Comparison of ENCODE assay signal across 21 mouse cellular contexts in genomic region chr12:91085967-91086366, GRCm38 (mm10).
DNase-seq lines count a peak whose midpoint lies in the region; TF ChIP-seq lines count a peak whose summit lies in the region.
"Had no signal": no experiment of that assay in that cellular context is flagged by ENCODE, and none has a peak within 500 bp of the region (broad histone marks: within the 10 kb centered on the region; RNA-seq: fewer than 3 reads in every experiment).

No protein-coding gene starts in this region.

- TF ChIP-seq CTCF in layer of hippocampus, adult 2 months (conservative IDR thresholded peaks at IDR 0.05): no peak

- no peaks in the 10 kb centered on the region for H3K9me3 ChIP-seq in midbrain, embryonic 10.5 days (replicated peaks)
- H3K9me3 ChIP-seq: embryonic facial prominence, embryonic 13.5 days; heart, embryonic 12.5 days; kidney, embryonic 15.5 days; limb, embryonic 15.5 days; liver, embryonic 15.5 days; midbrain, embryonic 15.5 days; neural tube, embryonic 15.5 days had no signal

- no peak overlapping the region for H3K4me3 ChIP-seq in layer of hippocampus, adult 2 months
- H3K4me3 ChIP-seq in brown adipose tissue, adult 24 weeks (ENCODE audit: insufficient read depth, low read depth, low read length): no peak overlapping the region
- no peak overlapping the region for H3K4me3 ChIP-seq in midbrain, embryonic 10.5 days
- H3K4me3 ChIP-seq: embryonic facial prominence, embryonic 13.5 days; heart, embryonic 12.5 days; kidney, embryonic 15.5 days; limb, embryonic 15.5 days; liver, embryonic 15.5 days; midbrain, embryonic 15.5 days; neural tube, embryonic 15.5 days had no signal

- no peaks in the 10 kb centered on the region for H3K4me1 ChIP-seq in brown adipose tissue, adult 24 weeks (ENCODE audit: control insufficient read depth, insufficient read depth, insufficient read length, low read length)
- H3K4me1 ChIP-seq in midbrain, embryonic 10.5 days: no peaks in the 10 kb centered on the region
- H3K4me1 ChIP-seq: embryonic facial prominence, embryonic 13.5 days; kidney, embryonic 15.5 days; limb, embryonic 15.5 days; liver, embryonic 15.5 days; neural tube, embryonic 15.5 days had no signal

- H3K27ac ChIP-seq in layer of hippocampus, adult 2 months: no peak overlapping the region
- 0 out of 2 replicates have a peak overlapping the region, but pooled peaks have one; percentile 10 for H3K27ac ChIP-seq in brown adipose tissue, adult 24 weeks (replicated peaks; ENCODE audit: low read depth, low read length)
- no peak overlapping the region for H3K27ac ChIP-seq in midbrain, embryonic 10.5 days (replicated peaks)
- H3K27ac ChIP-seq: embryonic facial prominence, embryonic 13.5 days; hindbrain, embryonic 14.5 days; kidney, embryonic 15.5 days; limb, embryonic 15.5 days; liver, embryonic 15.5 days; midbrain, embryonic 15.5 days; neural tube, embryonic 15.5 days had no signal

- peak; percentile 9 to 13 for DNase-seq in layer of hippocampus, adult 2 months (ENCODE audit: low spot score in 2 of 2)
- no peak for DNase-seq in layer of hippocampus, postnatal 25 days (ENCODE audit: extremely low spot score in 1 of 2, low spot score in 1 of 2)
- peak; percentile 43 to 60 for DNase-seq in right cerebral cortex, postnatal 10 days (ENCODE audit: low spot score in 2 of 2)
- DNase-seq in right cerebral cortex, postnatal 14 days: no peak
- no peak for DNase-seq in midbrain, embryonic 10.5 days (ENCODE audit: low spot score)
- no peak for DNase-seq in spleen, postnatal 14 days (ENCODE audit: low spot score in 2 of 2)
- DNase-seq: cerebellum, adult 11 months; cerebellum, postnatal 14 days; heart, adult 11 months; heart, postnatal 14 days; kidney, postnatal 4 days; thymus, postnatal 25 days had no signal

- WGBS in midbrain, embryonic 10.5 days: 94% methylated on average over 9 of the region's 9 CpGs

- H3K27me3 ChIP-seq in midbrain, embryonic 10.5 days (ENCODE audit: low read depth, poor library complexity, severe bottlenecking): no peaks in the 10 kb centered on the region
- H3K27me3 ChIP-seq: embryonic facial prominence, embryonic 13.5 days; heart, embryonic 12.5 days; kidney, embryonic 15.5 days; limb, embryonic 15.5 days; liver, embryonic 15.5 days; midbrain, embryonic 15.5 days; neural tube, embryonic 15.5 days had no signal

- H3K36me3 ChIP-seq in midbrain, embryonic 10.5 days: no peaks in the 10 kb centered on the region
- H3K36me3 ChIP-seq: embryonic facial prominence, embryonic 13.5 days; heart, embryonic 12.5 days; kidney, embryonic 15.5 days; limb, embryonic 15.5 days; liver, embryonic 15.5 days; midbrain, embryonic 15.5 days; neural tube, embryonic 15.5 days had no signal

Comparison
In these comparisons a context has a peak if more than half of its experiments do, and no peak if none do; other contexts are left out.
1. DNase-seq: peak in layer of hippocampus, adult 2 months (2 of 2) and right cerebral cortex, postnatal 10 days (2 of 2); none in layer of hippocampus, postnatal 25 days (0 of 2), right cerebral cortex, postnatal 14 days (single experiment), midbrain, embryonic 10.5 days (single experiment) and spleen, postnatal 14 days (0 of 2).